Mouse (Mus musculus): ENCODE measurements around the gene Fer1l4. TPM values are rescaled to one million over a fixed set of nuclear protein-coding genes. Genes with fewer than 3 reads are reported as not detected.

Fer1l4 gene
- polyA plus RNA-seq (2012; rRNA removed), result 0.06 and 0.45 TPM in 2 replicates

DNA sequence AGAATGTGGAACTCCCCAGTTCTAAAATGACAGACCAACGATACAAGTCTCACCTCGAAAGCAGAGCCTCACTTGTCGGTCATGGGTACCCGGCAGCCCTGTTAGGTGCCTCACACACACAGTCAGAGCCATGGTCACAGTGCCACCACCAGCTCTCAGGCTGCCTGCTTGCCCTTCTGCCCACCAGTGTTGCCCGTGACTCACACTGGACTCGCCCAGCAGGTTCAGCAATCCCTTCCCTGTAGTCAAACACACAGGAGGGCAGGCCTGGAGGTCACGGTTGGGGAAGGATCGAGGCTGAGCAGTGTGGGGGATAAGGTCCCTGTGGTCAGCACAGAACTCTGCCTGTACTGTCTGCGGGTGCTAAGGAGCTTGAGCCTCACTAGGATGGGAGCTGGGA is at the start of gene Fer1l4:
TSS of gene Fer1l4 (minus strand) at position 132 of the 400 bp plus-strand sequence.
- no peak for DNase-seq (ENCODE audit: low read depth, low spot score)

DNA sequence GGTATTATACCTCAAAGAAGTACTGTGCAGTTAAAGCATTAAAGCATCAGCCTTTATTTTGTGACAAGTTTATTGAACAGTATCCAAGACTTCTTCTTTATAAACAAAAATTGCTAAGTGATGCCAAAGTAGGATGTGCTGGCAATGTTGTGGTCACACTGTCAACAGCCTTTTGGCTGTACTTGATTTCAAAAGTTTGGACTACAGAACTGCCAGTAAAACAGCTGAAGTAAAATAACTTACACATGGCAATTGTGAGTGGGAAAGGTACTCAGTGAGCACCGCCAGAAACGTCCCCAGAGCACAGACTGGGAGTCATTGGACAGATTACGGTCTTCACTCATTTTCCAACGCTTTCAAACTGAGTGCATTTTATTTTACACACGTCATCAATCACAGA is 39.2 kb upstream of the Fer1l4 start:
- no peak for DNase-seq (ENCODE audit: low read depth, low spot score)
- 75% methylated on average over 5 of the region's 5 CpGs for WGBS

More for the DNA sequence above, at the start of gene Fer1l4:
- WGBS, result 55% methylated on average over 9 of the region's 9 CpGs

DNA sequence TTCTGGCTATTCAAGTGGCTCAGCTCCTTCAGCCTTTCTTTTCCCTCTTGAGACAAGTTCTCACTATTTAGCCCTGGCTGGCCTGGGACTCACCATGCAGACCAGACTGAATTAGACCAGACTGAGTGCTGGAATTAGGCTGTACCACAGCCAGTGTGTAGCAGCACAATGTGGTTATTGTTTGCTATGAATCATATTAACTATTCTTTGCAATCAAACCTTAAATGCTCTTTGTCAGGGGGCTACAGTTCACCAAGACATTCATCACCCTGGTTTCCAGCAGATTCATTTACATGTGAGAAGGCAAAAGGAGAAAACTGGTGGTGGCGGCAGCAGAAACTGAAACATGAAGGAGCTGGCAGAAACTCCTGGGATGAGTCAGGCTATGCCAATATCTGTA is 37.1 kb upstream of the Fer1l4 start:
- 82% methylated on average over 1 of the region's 1 CpGs for WGBS
- DNase-seq (ENCODE audit: low read depth, low spot score), result no peak

DNA sequence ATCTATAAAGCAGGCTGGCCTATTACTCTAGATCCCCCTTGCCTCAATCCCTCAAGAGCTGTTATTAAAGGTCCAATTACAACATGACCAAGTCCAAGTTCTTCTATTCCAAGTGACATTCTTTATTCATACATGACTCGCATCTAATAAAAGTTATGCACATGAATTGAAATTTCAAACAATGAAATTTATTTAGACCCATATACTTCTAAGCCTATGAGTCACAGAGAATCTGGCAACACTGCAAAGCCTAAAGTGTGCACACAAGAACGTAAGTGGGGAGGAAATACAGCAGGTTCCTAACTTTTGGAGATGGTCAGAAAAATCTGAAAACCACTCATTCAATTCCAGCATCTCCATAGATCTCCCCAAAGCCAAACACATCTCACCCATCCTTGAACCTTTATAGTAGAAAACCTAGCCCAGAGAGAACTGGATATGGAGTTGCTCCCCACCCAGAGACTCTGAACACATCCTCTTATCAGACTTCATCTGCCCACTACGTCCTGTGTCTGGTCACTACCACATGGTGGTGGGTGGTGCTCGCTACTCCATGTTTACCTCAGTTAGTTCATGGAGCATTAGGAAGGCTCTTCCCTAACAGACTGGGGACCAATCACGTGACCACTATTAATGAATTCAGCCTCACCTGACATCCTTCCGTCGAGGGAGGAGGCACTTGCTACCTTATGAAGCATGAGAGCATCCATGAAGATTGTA is 34.8 kb upstream of the Fer1l4 start:
- 87% methylated on average over 7 of the region's 7 CpGs for WGBS
- no peak for DNase-seq (ENCODE audit: low read depth, low spot score)

DNA sequence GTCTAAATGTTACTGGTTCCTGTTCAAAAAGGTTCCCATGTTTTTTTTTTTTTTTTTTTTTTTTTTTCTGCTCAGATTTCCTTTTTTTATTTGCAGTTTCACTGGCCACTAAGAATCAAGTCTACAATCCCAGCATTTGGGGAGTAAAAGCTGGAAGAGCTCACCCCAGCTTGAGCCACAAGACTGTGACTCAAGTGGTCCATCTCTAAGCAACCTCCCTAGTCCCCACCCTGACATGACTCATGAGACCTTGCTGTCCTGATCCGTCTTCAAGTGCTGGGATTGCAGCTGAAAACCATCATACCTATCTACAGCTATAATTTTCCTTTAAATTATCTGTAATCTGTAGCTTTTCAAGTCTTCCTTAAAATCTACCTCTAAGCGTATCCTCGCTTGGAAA is 31.8 kb upstream of the Fer1l4 start:
- 81% methylated on average over 3 of the region's 3 CpGs for WGBS

DNA sequence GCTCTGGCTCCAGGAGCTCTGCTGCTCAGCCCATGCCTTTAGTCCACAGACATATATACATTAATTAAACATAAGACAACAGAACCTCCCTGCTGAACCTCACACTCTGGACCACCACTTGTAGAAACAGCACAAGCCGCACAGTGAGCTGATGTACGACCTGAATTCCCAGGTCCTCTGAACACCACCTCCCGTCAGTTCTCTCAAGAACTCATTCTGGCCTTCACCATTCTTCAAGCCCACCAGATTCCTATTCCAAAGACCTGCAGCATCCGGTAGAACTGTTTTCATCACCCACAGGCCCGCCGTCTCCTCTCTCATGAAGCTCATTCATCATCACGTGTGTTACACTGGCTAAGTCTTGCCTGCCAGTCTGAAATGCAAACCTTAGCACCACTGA is 27.6 kb upstream of the Fer1l4 start:
- DNase-seq (ENCODE audit: low read depth, low spot score), result no peak

More for the DNA sequence above, 31.8 kb upstream of the Fer1l4 start:
- DNase-seq (ENCODE audit: low read depth, low spot score), result no peak

DNA sequence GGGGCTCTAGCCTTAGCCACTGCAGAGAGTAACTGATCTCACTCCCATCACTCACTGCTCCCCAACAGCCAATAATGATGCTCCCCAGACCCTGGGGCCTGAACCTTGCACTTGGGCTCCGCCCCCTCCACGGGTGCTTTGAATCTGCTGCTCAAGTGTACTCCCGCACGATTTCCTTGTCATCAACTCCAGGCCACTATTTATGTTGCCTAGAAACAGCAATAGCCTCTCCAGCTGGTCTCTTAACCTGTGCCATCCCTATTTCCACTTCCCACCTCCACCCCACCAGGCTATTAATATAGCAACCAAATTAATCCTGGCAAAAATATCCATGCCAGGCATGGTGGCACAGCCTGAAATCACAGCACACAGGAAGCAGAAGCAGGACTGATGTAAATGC is 26.9 kb upstream of the Fer1l4 start:
- DNase-seq (ENCODE audit: low read depth, low spot score), result no peak
- 32% methylated on average over 4 of the region's 4 CpGs for WGBS

More for the DNA sequence above, 27.6 kb upstream of the Fer1l4 start:
- WGBS, result 86% methylated on average over 7 of the region's 7 CpGs

DNA sequence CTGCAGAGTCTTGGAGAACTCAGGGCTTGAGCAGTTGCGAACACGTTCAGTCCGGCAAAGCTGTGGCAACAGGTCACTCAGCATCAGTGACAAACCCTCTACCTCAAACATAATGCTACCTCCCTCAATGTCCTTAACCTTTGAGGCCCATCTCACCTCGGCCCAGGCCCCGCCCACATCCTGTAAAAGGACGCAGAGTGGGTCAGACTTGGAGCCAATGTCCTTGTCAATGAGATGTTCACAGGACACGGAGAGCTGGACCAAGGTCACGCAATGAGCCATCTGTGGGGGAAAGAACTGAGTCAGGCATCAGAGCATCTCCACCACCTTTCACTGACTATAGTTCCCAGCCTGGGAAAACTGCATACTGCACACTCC is 26.4 kb upstream of the Fer1l4 start:
- no peak for DNase-seq (ENCODE audit: low read depth, low spot score)
- 75% methylated on average over 8 of the region's 8 CpGs for WGBS

DNA sequence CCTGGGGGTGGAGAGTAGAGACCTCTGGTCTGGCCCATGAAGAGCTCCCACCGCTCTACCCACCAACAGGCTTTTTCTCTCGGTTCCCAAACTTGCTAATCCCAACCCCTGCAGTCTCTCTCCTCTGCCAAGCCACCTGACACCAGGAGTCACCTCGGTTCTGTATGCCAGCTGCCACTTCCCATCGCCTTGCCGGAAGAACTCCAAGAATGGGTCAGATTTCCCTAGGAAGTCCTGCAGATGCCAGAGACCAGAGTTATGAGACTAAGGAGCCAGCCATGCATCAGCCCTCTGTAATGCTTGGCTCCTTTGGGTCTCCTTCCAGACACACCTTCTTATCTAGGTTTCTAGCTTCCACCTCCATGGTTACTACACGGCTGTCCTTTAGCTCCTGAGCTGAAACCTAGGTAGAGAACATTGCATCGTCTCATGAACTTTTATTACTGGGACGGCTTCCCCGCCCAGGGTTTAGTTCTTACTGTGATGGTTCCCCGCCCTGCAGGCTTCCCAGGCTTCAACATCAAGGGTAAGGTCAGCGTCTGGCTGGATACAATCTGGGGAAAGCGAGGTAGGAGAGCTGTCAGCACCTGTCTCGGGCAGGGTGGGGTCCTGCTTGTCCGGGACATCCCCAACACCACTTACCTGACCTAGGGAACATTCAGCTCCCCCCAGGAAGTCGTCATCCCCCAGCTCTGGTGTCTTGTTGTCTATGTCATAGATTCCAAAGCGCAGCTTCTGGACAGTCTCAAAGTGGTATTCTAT is 25.9 kb upstream of the Fer1l4 start:
- 70% methylated on average over 16 of the region's 16 CpGs for WGBS
- no peak for DNase-seq (ENCODE audit: low read depth, low spot score)

DNA sequence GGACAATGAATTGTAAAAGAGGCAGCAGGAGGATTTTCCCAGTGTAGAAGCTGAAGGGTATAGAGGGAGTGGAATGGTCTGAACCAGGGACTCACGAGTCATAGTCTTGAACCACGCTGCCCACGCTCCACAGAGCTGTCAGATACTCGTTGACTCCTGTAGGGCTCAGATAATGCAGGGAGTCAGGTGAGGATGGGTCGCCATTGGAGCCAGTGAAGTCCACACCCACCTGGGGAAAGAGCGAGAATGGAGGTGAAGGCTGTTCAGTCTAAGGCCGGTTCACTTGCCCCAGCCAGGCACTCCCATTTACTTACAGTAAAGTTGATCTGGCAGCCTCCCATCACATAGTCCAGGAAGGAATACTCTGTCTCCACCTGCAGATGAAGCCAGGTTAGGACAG is 24.7 kb upstream of the Fer1l4 start:
- DNase-seq (ENCODE audit: low read depth, low spot score), result no peak
- 85% methylated on average over 7 of the region's 7 CpGs for WGBS

DNA sequence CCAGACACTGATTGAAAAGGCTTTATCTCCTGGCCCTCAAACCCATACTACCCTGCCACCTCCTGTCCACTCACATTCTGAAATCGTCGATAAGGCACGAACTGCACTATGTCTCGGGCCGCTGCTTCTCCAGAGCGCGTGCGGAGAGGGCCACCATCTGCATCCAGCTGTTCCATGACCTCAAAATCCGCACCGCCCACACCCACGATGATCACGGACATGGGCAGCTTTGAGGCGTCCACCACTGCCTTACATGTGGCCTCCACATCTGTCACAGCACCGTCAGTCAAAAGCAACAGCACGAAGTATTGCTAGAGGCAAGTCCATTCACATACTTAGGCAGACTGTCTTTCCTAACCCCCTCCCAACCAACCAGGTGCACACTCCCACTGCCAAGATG is 21.0 kb upstream of the Fer1l4 start:
- WGBS, result 86% methylated on average over 15 of the region's 15 CpGs
- no peak for DNase-seq (ENCODE audit: low read depth, low spot score)

DNA sequence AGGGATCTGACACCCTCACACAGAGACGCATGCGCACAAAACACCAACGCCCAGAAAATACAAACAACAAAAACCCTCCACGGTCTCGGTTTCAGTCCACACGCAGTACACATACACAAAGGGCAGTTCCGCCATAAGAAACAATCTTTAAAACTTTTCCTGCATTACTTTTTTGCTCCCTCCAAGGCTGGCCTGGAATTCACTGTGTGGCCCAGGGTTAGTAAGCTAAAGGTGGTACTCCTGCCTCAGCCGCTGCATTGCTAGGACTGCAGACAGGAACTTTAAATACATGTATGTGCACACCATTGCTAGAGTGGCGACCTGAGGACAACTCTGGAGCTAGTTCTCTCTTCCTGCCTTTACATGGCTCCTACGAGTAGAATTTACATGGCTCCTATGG is 18.5 kb upstream of the Fer1l4 start:
- WGBS, result 96% methylated on average over 10 of the region's 10 CpGs
- no peak for DNase-seq (ENCODE audit: low read depth, low spot score)

DNA sequence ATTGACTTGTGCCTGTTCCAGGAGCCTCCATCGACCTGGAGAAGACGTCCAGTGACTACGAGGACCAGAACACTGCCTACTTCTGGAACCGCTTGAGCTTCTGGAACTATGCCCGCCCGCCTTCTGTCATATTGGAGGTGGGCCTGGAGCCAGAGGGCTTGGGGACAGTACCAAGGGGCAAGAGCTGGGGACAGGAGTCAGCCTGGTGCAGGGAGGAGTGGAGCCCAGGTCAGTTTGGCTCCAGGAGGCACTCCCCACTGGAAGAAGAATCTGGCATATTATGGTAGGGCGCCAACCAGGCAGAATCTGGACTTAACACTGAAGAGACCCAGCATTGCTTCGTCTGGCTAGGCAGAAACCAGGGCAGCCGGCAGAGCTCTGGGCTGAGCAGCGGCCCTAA is 15.2 kb upstream of the Fer1l4 start:
- no peak for DNase-seq (ENCODE audit: low read depth, low spot score)
- WGBS, result 86% methylated on average over 10 of the region's 10 CpGs

DNA sequence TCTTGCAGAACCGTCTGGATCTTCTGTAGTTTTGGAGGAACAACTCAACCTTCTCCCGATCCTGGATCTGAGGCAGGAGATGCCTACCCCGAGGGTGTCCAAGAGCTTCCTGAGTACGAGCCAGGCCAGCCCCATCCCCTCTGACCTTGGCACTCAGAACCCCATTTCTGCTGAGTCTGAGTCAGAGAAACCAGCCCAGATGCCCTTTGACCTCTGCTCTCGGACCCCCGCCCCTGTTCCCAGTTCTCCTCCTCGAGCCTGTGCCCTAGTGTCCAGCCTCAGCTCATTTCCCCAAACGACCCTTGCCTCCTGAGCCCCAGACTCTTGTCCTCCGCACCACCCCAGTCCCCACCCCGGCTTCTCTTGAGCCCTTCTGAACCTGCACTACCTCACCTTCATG is 13.4 kb upstream of the Fer1l4 start:
- DNase-seq (ENCODE audit: low read depth, low spot score), result no peak
- WGBS, result 38% methylated on average over 10 of the region's 10 CpGs

DNA sequence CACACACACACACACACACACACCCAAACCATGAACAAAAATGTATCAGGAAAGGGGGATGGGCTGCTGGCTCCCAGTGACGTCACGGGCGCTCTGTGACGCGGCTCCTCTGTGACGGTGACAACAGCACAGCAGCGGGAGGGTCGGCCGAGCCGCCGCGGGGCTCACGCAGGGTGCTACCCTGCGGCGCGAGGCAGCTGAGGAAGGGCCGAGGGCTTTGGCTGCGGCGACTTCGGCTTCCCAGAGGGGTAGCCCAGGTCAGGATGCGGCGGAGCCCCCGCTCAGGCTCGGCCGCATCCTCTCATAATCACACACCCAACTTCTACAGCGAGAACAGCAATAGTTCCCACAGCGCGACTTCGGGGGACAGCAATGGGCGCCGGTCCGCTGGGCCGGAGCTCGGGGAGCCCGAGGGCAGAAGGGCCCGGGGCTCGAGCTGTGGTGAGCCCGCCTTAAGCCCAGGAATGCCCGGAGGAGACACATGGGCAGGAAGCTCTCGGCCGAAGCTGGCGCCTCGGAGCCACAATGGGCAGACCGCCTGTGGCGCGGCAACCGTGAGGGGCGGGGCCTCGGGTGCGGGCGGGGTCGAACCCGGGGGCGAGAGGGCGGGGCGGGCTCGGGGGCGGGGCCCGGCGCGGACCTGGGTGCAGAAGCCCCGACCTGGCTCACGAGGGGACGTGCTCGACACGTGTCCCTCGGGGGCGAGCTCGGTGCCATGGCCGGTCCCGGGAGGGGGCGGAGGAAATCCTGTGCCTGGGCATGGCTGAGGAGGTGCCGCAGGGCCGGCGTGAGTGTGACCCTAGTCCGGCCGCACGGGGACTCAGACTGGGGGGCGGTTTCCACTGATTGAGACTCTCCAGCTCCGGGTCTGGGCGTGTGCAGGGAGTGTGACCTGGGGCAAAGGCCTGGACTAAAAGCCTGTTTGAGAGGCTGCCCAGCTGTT is 12.6 kb upstream of the Fer1l4 start, which contains the start of gene Spag4:
TSS of gene Spag4 (plus strand) at position 77 of the 943 bp plus-strand sequence.
- 1% methylated on average over 79 of the region's 81 CpGs for WGBS
- DNase-seq (ENCODE audit: low read depth, low spot score), result no peak

DNA sequence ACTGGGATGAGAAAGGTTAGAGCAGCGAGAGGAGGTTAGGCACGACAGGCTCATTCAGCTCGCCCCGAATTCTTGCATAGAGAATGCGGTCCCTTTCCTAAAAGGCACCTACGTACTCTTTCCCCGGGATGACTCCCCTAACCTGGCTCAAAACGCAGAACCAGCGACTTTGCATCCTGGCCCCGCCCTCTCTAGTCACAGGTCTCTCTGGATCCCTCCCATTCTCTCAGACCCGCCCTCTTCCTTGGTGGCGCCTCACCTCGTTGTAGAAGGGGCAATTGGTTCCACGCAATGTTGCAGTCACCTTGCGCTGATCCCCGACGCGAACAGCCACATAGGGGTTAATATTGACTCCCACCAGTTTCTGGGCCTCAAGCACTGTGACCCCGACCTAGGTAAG is 4.8 kb downstream of the Fer1l4 start:
- 5% methylated on average over 19 of the region's 19 CpGs for WGBS
- no peak for DNase-seq (ENCODE audit: low read depth, low spot score)

DNA sequence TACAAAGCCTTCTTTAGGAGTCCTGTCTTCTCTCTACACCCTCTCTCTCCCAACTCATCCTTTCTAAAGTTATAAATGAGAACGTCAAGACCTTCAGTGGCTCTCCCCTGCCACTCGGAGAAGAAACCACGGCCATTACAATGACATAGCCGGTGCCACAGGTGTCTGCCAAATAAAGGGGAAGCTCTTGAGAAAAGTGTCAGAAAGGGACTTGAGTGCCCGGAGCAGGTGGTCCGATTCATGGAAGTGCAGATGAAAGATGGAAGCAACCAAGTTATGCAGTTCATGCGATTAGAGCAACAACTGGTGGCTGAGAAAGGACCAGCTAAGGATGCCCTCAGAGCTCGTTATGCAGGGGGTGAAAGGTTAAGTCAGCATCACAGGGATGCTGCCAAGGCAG is 9.8 kb downstream of the Fer1l4 start:
- DNase-seq (ENCODE audit: low read depth, low spot score), result no peak
- WGBS, result 81% methylated on average over 8 of the region's 8 CpGs

DNA sequence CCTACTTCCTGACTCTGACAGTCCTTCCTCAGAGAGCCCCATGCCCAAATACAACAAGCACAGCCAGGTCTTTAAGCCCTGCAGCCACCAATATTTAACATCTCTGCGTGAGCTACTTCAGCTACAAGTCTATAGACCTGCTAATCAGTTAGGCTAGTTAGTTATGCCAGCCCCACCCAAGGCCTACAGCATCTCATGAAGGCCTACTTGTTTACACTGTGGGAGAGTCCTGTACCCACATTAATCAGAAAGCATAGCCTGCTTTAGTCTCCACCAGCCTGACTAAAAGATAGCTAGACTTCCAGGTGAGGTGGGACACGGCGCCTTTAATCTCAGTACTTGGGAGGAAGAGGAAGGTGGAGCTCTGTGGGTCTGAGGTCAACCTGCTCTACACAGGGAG is 13.4 kb downstream of the Fer1l4 start:
- no peak for DNase-seq (ENCODE audit: low read depth, low spot score)
- 54% methylated on average over 3 of the region's 3 CpGs for WGBS

DNA sequence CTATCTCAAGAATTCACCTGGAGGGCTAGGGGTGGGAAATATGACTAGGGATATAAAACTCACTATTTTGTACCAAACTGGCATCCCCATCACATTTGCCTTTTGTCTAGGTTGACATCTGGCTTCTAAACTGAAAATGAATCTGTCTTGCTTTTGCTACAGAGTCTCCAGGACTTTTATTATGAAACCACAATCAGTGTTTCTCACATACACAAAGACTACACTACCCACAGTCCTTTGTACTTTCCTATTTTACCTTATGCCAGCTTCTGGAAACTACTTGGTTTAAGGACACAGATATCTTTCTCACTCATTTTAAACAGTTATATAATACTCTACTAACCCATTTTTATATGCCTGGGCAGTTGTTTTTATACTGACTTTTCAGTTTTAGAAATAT is 27.3 kb downstream of the Fer1l4 start:
- DNase-seq (ENCODE audit: low read depth, low spot score), result no peak

DNA sequence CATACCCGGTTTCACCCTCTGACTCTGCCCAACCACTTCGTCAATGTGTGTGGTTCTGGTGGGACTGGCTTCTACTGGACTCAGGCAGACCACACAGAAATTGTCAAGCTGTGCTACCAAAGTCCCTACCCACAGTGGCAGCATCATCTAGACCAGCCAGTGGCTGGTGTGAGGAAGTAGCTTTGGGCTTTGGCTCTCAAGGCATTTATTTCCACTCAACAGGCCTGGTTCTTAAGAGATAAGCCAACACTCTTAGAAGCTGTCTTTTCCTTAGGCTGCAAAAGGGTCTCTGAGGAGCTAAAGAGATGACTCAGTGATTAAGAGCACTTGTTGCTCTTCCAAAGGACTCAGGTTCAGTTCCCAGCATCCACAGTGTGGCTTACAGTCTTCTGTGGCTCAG is 31.0 kb downstream of the Fer1l4 start:
- DNase-seq (ENCODE audit: low read depth, low spot score), result no peak
- WGBS, result 66% methylated on average over 2 of the region's 2 CpGs

Data from large intestine, adult 2 months (tissue).